Mouse (Mus musculus): ENCODE results near the gene Sspo.

DNA sequence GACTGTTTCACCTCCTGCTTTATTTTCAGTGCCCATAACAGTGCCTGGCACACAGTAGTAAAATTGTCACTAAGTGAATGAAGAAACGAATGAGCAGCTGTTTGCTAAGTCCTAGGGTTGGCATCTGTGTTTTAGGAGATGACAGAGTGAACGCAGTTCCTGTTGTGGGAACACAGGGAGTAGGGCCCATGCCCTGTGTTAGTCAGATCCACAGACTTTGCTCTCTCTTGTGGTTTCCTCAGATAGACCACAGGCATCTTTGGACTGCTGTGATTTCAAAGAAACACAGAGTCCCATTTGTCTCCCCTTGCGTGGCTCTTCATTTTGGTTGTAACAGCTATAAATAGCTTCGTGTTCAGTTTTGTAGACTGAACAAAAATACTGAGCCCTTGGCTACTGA is 62.4 kb downstream of the Sspo start:
- TF ChIP-seq GABPA (IDR thresholded peaks at IDR 0.05; ENCODE audit: low read depth, low read length) = no peak
- no peak for TF ChIP-seq EP300 (IDR thresholded peaks at IDR 0.05; ENCODE audit: low read depth in 1 of 2, low read length in 2 of 2)
- no peak for TF ChIP-seq CTCF (IDR thresholded peaks at IDR 0.05 in 2 of 3, conservative IDR thresholded peaks at IDR 0.05 in 1 of 3; ENCODE audit: control insufficient read depth in 1 of 3, insufficient read depth in 1 of 3, low read depth in 2 of 3, low read length in 3 of 3, poor library complexity in 1 of 3, severe bottlenecking in 1 of 3)
- TF ChIP-seq USF2 (IDR thresholded peaks at IDR 0.05; ENCODE audit: borderline replicate concordance in 1 of 2, insufficient read depth in 1 of 2, low read depth in 1 of 2, low read length in 2 of 2) = no peak
- no peak for TF ChIP-seq E2F4 (IDR thresholded peaks at IDR 0.05; ENCODE audit: borderline replicate concordance, low read depth, low read length)
- no peak for TF ChIP-seq POLR2A (IDR thresholded peaks at IDR 0.05; ENCODE audit: control insufficient read depth in 1 of 2, insufficient read depth in 1 of 2, low read depth in 1 of 2, low read length in 2 of 2, poor library complexity in 1 of 2)
- no peak for TF ChIP-seq NRF1 (IDR thresholded peaks at IDR 0.05; ENCODE audit: insufficient read depth, low read depth, low read length, poor library complexity, severe bottlenecking)
